Mouse (Mus musculus): ENCODE measurements around the gene Nxpe4. TPM values are rescaled to one million over a fixed set of nuclear protein-coding genes. Genes with fewer than 3 reads are reported as not detected.
A peak's percentile ranks its signal among the peaks of the same experiment; 100 is the strongest.

Gene Nxpe4
- polyA plus RNA-seq, 1 experiment from 2014 or later = 7.8 TPM

DNA sequence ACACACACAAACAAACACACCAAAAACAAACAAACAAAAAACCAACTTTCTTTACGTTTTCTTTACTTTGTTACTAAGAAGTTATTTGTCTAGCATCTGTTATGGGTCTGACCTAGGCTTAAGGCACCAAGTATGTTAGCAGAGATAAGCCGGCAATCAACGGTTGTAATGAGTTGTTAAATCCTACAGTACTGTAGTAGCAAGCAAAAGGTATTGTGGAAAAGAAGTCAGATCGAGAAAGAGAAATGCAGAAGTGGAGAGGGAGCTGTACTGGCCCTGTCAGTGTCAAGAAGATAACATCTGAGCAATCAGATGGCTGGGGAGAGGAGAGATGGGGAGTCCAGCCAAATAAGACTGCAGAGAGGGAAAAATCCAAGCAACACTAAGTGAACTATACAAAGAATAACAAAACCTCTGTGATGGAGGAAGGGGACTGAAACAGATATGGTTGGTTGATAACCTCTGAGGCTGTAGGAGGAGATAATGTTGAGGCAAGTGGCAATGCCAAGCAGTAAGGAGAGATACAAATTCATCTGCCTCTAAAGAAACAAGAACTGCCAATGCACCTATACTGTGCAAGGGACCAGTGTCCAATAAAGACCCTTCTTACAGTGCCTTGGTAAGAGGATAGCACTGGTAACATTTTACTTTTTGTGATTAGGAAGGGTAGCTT, 177.1 kb downstream of the Nxpe4 start:
- H3K4me3 ChIP-seq (ENCODE audit: low read length) = no peak overlapping the region

DNA sequence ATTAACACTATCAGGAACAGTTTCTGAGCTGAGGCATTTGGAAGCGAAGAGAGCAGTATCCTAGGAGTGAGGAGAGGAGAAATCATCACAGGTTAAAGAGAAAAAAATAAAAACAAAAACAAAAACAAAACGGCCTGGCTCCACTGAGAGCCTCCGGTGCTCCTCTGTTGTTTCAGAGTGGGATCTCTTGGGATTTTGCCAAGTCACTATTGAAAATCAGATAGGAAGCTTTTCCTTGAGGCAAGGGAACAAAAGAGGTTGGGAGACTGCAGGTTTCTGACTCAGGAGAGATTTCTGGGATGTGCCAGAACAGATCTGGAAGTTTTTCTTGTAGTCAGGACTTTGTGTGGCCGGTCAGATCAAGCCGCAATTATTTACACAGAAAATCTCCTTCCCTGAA, 177.7 kb downstream of the Nxpe4 start:
- H3K4me2 ChIP-seq (replicated peaks; ENCODE audit: low read depth, low read length) = no peak overlapping the region
- no peak for ATAC-seq (ENCODE audit: low FRiP score, low TSS enrichment)
- no peak overlapping the region for H3K9ac ChIP-seq (ENCODE audit: low read depth, low read length)
- 57% methylated on average over 5 of the region's 5 CpGs for WGBS
- no peaks in the 10 kb centered on the region for H3K36me3 ChIP-seq (ENCODE audit: control insufficient read depth, insufficient read depth, low read length)
- H3K4me1 ChIP-seq (ENCODE audit: control insufficient read depth, insufficient read depth, low read length) = no peaks in the 10 kb centered on the region
- H3K27me3 ChIP-seq (ENCODE audit: control insufficient read depth, insufficient read depth, low read length) = no peaks in the 10 kb centered on the region
- H3K9me3 ChIP-seq (ENCODE audit: control insufficient read depth, low read length) = no peaks in the 10 kb centered on the region
- H3K27ac ChIP-seq (ENCODE audit: low read depth, low read length) = no peak overlapping the region
- H3K4me3 ChIP-seq (ENCODE audit: low read length) = no peak overlapping the region

More for the DNA sequence above, 177.1 kb downstream of the Nxpe4 start:
- no peak overlapping the region for H3K27ac ChIP-seq (ENCODE audit: low read depth, low read length)
- no peak overlapping the region for H3K4me2 ChIP-seq (replicated peaks; ENCODE audit: low read depth, low read length)
- H3K9me3 ChIP-seq (ENCODE audit: control insufficient read depth, low read length) = no peaks in the 10 kb centered on the region
- no peaks in the 10 kb centered on the region for H3K36me3 ChIP-seq (ENCODE audit: control insufficient read depth, insufficient read depth, low read length)
- H3K27me3 ChIP-seq (ENCODE audit: control insufficient read depth, insufficient read depth, low read length) = no peaks in the 10 kb centered on the region
- 75% methylated on average over 4 of the region's 4 CpGs for WGBS
- no peaks in the 10 kb centered on the region for H3K4me1 ChIP-seq (ENCODE audit: control insufficient read depth, insufficient read depth, low read length)
- no peak for ATAC-seq (ENCODE audit: low FRiP score, low TSS enrichment)
- H3K9ac ChIP-seq (ENCODE audit: low read depth, low read length) = no peak overlapping the region

DNA sequence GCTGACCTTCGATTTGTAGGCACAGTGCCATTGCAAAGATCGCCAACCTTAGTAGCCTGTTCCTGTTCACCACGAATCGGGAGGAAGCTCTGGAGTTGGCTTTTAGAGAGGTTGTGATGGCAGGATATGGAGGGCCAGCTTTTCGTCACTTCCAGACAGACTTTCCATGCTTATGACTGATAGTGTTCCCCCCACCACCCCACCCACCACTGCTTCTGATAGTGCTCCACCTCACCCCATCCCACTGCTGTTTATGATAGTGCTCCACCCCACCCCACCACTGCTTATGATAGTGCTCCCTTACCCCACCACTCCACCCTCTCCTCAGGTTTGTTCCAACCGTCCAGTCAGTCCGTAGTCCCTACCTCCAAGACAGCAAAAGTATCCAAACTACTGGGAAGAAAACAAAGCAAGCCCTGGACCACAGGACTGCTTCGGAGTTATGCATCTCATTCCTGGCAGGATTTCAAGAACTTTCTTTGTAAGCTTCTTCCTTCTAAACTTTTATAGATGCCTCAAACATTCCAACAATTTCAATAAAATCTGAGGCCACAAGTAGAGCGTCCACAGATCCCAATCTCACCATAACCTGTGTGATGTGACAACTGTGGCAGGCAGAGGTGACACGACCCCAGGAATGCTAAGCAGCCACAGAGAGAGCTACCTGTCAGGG, 179.0 kb downstream of the Nxpe4 start:
- WGBS = 79% methylated on average over 10 of the region's 10 CpGs
- Histone ChIP-seq H3K4me2 (replicated peaks; ENCODE audit: low read depth, low read length) (no peak overlapping the region), H3K27me3 (ENCODE audit: control insufficient read depth, insufficient read depth, low read length) (no peaks in the 10 kb centered on the region), H3K27ac (ENCODE audit: low read depth, low read length) (no peak overlapping the region), H3K4me1 (ENCODE audit: control insufficient read depth, insufficient read depth, low read length) (no peaks in the 10 kb centered on the region), H3K4me3 (ENCODE audit: low read length) (no peak overlapping the region), H3K9ac (ENCODE audit: low read depth, low read length) (no peak overlapping the region), H3K36me3 (ENCODE audit: control insufficient read depth, insufficient read depth, low read length) (no peaks in the 10 kb centered on the region), H3K9me3 (ENCODE audit: control insufficient read depth, low read length) (no peaks in the 10 kb centered on the region)
- no peak for ATAC-seq (ENCODE audit: low FRiP score, low TSS enrichment)

DNA sequence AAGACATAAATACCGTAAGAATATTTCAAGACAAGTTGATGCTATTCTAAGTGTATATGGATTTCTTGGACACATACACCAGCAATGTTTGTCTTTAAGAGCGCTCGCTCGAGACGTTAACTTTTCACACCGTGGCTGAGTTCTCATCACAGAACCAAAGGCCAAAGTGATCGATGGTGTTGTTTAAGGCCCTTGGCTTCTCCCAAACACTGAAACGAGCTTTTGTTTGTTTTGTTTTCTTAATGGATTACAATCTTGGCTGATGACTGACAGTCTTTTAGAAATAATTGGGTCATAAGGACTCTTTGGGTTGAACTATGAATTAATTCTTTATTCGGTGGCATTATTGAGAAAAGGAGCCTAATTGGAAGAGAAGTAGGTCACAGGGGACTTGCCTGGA, 183.6 kb downstream of the Nxpe4 start:
- ATAC-seq (ENCODE audit: low FRiP score, low TSS enrichment) = no peak
- 82% methylated on average over 9 of the region's 9 CpGs for WGBS

DNA sequence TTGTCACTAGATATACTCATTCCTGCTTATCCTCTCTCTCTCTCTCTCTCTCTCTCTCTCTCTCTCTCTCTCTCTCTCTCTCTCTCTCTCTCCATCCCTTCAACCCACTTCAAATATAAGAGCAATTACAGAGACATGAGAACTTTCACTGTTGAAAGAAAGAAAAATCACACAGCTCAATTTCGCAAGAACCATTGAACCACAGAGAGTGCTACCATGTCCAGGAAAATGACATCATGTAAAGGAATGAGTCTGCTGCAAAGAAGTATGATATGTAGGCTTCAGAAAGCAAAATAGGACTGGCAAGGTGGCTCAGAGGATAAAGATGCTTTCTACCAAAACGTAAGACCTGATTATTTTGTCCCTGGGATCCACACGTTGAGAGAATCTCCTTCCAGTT, 184.0 kb downstream of the Nxpe4 start:
- H3K36me3 ChIP-seq (ENCODE audit: control insufficient read depth, insufficient read depth, low read length) = no peaks in the 10 kb centered on the region
- H3K9me3 ChIP-seq (ENCODE audit: control insufficient read depth, low read length) = no peaks in the 10 kb centered on the region
- no peak overlapping the region for H3K4me3 ChIP-seq (ENCODE audit: low read length)
- 89% methylated on average over 3 of the region's 3 CpGs for WGBS
- no peaks in the 10 kb centered on the region for H3K27me3 ChIP-seq (ENCODE audit: control insufficient read depth, insufficient read depth, low read length)
- H3K9ac ChIP-seq (ENCODE audit: low read depth, low read length) = no peak overlapping the region
- no peaks in the 10 kb centered on the region for H3K4me1 ChIP-seq (ENCODE audit: control insufficient read depth, insufficient read depth, low read length)
- no peak overlapping the region for H3K27ac ChIP-seq (ENCODE audit: low read depth, low read length)
- H3K4me2 ChIP-seq (replicated peaks; ENCODE audit: low read depth, low read length) = no peak overlapping the region
- no peak for ATAC-seq (ENCODE audit: low FRiP score, low TSS enrichment)

More for the DNA sequence above, 183.6 kb downstream of the Nxpe4 start:
- Histone ChIP-seq H3K36me3 (ENCODE audit: control insufficient read depth, insufficient read depth, low read length) (no peaks in the 10 kb centered on the region), H3K4me1 (ENCODE audit: control insufficient read depth, insufficient read depth, low read length) (no peaks in the 10 kb centered on the region), H3K4me2 (replicated peaks; ENCODE audit: low read depth, low read length) (no peak overlapping the region), H3K27me3 (ENCODE audit: control insufficient read depth, insufficient read depth, low read length) (no peaks in the 10 kb centered on the region), H3K9ac (ENCODE audit: low read depth, low read length) (no peak overlapping the region), H3K4me3 (ENCODE audit: low read length) (no peak overlapping the region), H3K9me3 (ENCODE audit: control insufficient read depth, low read length) (no peaks in the 10 kb centered on the region), H3K27ac (ENCODE audit: low read depth, low read length) (no peak overlapping the region)

DNA sequence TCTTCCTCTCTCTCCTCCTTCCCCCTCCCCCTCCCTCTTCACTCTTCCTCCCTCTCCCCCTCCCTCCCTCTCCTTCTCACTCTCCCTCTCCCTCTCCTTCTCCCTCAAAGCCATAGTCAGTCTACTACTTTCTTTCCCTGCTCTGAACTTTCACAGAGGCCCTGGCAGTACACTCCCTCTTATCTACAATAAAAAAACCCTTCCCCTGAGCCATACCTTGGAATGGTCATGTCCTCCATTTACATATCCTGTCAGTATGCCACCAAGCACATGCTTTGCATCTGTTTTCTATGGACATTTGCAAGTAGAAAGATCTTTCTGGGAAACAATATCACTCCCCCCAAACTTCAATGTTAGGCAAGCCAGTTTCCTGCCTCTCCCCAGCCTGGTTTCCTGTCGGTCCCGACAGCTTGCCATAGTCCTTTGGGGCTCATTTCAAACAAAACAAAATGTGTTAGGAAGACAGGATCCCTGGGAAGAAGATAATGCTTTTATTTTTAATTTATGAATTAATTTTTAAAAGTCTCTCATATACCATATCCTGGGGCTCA, 191.4 kb downstream of the Nxpe4 start, which contains the start of gene Nxpe2:
Gene Nxpe2 (minus strand): TSS at position 307 of the 551 bp plus-strand sequence.
- WGBS = 57% methylated on average over 2 of the region's 2 CpGs

DNA sequence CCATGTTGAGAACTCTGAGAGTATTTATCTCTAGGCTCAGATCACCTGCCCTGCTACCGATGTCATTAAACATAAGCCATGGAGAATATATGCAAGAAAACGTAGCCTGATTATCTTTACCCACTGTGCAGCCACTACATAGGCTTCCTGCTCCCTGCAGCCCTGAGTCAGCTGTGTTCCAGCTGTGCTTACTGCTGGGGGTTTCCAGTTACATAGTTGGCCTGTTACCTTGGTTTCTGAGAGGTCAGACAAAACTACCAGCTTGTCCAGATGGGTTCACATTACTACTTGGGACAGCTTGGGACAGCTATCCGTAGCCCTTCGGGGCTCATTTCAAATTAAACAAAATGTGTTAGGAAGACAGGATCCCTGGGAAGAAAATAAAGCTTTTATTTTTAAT, 192.3 kb downstream of the Nxpe4 start:
- H3K4me3 ChIP-seq (ENCODE audit: low read length) = no peak overlapping the region
- 49% methylated on average over 4 of the region's 4 CpGs for WGBS
- H3K9me3 ChIP-seq (ENCODE audit: control insufficient read depth, low read length) = no peaks in the 10 kb centered on the region

More for the DNA sequence above, 191.4 kb downstream of the Nxpe4 start, which contains the start of gene Nxpe2:
- H3K9me3 ChIP-seq (ENCODE audit: control insufficient read depth, low read length) = no peaks in the 10 kb centered on the region
- peaks cover 4% of the 10 kb centered on the region; the same call in 1 of the 2 replicates for H3K4me1 ChIP-seq (ENCODE audit: control insufficient read depth, insufficient read depth, low read length)
- no peaks in the 10 kb centered on the region for H3K36me3 ChIP-seq (ENCODE audit: control insufficient read depth, insufficient read depth, low read length)
- no peak within 1 kb of the TSS for H3K4me2 ChIP-seq (replicated peaks; ENCODE audit: low read depth, low read length)
- peak within 1 kb of the TSS; percentile 47; the same call in 1 of the 2 replicates for H3K27ac ChIP-seq (ENCODE audit: low read depth, low read length)
- H3K9ac ChIP-seq (ENCODE audit: low read depth, low read length) = no peak within 1 kb of the TSS
- ATAC-seq (ENCODE audit: low FRiP score, low TSS enrichment) = no peak
- no peaks in the 10 kb centered on the region for H3K27me3 ChIP-seq (ENCODE audit: control insufficient read depth, insufficient read depth, low read length)
- no peak within 1 kb of the TSS for H3K4me3 ChIP-seq (ENCODE audit: low read length)

DNA sequence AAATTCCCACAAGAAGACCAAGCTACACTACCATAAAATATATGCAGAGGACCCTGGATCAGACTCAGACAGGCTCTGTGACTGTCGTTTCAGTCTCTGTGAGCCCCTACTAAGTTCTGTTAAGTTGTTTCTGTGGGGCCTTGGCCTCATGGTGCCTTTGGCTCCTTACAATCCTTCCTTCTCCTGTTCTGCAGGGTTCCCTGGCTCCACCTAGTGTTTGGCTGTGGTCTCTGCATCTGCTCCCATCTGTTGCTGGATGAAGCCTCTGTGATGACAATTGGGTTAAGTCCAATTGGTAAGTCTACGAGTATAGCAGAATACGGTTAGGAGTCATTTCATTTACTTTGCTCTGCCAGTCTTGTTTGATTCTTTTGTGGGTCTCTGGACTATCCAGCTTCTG, 193.0 kb downstream of the Nxpe4 start:
- ATAC-seq (ENCODE audit: low FRiP score, low TSS enrichment) = no peak
- no peaks in the 10 kb centered on the region for H3K27me3 ChIP-seq (ENCODE audit: control insufficient read depth, insufficient read depth, low read length)
- H3K9ac ChIP-seq (ENCODE audit: low read depth, low read length) = no peak overlapping the region
- H3K4me3 ChIP-seq (ENCODE audit: low read length) = no peak overlapping the region
- no peaks in the 10 kb centered on the region for H3K36me3 ChIP-seq (ENCODE audit: control insufficient read depth, insufficient read depth, low read length)
- no peak overlapping the region for H3K4me2 ChIP-seq (replicated peaks; ENCODE audit: low read depth, low read length)
- H3K27ac ChIP-seq (ENCODE audit: low read depth, low read length) = no peak overlapping the region
- 56% methylated on average over 3 of the region's 3 CpGs for WGBS
- H3K4me1 ChIP-seq (ENCODE audit: control insufficient read depth, insufficient read depth, low read length) = peaks cover 4% of the 10 kb centered on the region; the same call in 1 of the 2 replicates
- H3K9me3 ChIP-seq (ENCODE audit: control insufficient read depth, low read length) = no peaks in the 10 kb centered on the region

More for the DNA sequence above, 192.3 kb downstream of the Nxpe4 start:
- H3K4me1 ChIP-seq (ENCODE audit: control insufficient read depth, insufficient read depth, low read length) = peaks cover 4% of the 10 kb centered on the region; the same call in 1 of the 2 replicates
- H3K36me3 ChIP-seq (ENCODE audit: control insufficient read depth, insufficient read depth, low read length) = no peaks in the 10 kb centered on the region
- no peaks in the 10 kb centered on the region for H3K27me3 ChIP-seq (ENCODE audit: control insufficient read depth, insufficient read depth, low read length)
- no peak overlapping the region for H3K9ac ChIP-seq (ENCODE audit: low read depth, low read length)
- no peak for ATAC-seq (ENCODE audit: low FRiP score, low TSS enrichment)
- H3K27ac ChIP-seq (ENCODE audit: low read depth, low read length) = no peak overlapping the region
- no peak overlapping the region for H3K4me2 ChIP-seq (replicated peaks; ENCODE audit: low read depth, low read length)

DNA sequence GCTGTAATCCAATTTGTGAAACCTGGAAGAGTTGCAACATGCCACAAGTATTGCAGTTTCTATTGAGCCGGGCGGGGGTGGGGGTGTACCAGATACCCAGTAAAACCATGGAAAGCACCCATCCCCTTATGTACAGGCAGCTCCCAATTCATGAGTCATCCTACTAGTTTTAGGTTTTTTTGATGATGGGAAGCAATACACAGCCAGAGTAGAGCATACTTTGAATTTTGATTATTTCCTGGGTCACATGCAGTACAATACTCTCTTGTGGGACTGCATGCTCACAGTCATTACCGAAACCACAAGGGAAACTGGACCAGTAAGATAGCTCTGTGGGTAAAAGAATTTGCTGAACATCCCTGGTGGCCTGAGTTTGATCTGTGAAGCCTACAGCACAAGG, 195.3 kb downstream of the Nxpe4 start:
- ATAC-seq (ENCODE audit: low FRiP score, low TSS enrichment) = no peak
- H3K4me3 ChIP-seq (ENCODE audit: low read length) = no peak overlapping the region
- 87% methylated on average over 3 of the region's 3 CpGs for WGBS
- peaks cover 4% of the 10 kb centered on the region; the same call in 1 of the 2 replicates for H3K4me1 ChIP-seq (ENCODE audit: control insufficient read depth, insufficient read depth, low read length)
- H3K9me3 ChIP-seq (ENCODE audit: control insufficient read depth, low read length) = no peaks in the 10 kb centered on the region
- H3K36me3 ChIP-seq (ENCODE audit: control insufficient read depth, insufficient read depth, low read length) = no peaks in the 10 kb centered on the region
- H3K27ac ChIP-seq (ENCODE audit: low read depth, low read length) = no peak overlapping the region
- no peaks in the 10 kb centered on the region for H3K27me3 ChIP-seq (ENCODE audit: control insufficient read depth, insufficient read depth, low read length)
- H3K9ac ChIP-seq (ENCODE audit: low read depth, low read length) = no peak overlapping the region
- no peak overlapping the region for H3K4me2 ChIP-seq (replicated peaks; ENCODE audit: low read depth, low read length)
